Mouse (Mus musculus): ENCODE data around the gene Spef2. TPM values are rescaled to one million over a fixed set of nuclear protein-coding genes. Genes with fewer than 3 reads are reported as not detected.

The Spef2 gene
- polyA plus RNA-seq (2017; shearing (Covaris generic)) = 3.3 TPM

DNA sequence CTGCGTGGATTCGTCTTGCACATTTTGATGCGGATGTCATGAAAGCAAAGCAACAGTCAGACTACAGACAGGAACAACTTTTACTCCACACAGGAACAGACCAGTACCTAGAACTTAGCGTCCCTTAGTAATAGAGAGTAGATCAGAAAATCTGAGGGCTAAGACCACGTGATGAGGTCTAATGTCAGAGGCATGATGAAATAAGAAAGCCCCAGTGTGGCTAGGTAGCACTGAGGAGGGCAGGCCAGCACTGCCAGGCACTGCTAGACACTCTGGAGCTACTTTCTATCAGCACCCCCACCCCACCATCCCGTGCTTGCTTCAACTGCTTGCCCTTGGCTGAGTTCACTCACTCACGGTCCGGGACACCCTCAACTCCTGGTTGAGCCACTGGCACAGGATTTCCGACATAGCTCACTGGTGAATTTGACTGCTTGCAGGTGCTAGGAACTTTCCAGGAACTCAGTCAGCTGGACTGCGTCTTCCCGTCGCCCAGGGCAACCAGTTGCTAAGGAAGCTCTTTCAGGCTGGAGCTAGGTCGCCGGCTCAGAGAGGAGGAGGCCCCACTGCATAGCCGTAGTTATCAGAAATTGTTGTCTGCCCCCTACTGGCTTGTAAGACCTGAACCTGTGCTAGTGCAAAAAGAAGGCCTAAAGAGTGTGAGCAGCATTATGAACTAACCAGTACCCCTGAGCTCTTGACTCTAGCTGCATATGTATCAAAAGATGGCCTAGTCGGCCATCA lies at the start of gene Spef2:
Gene Spef2, minus strand, starts transcription at position 510 of the 744 bp plus-strand sequence.

GRCm38 (mm10) chr15:9530076-9530475 lies 218.6 kb downstream of the Spef2 start, which contains the start of gene Il7r:
Gene Il7r, minus strand, starts transcription at chr15:9530176.

Other genes with a start within 250 kb of the Spef2 start
- gene Il7r, start 218.7 kb downstream of the Spef2 start, polyA plus RNA-seq (2017; shearing (Covaris generic)) = 808 TPM

All from effector memory CD4-positive, alpha-beta T cell, adult 5 months (primary cell).